Mouse (Mus musculus) layer of hippocampus, adult 9-10 months (tissue): ENCODE results near the gene Zcchc17.

Source experiments
- DNase-seq: peaks from one replicate; pipeline ENCODE4 v3.0.0; 2022; ENCODE audit warnings: low spot score

Zcchc17 gene

GRCm38 (mm10) chr4:130318122-130318521 is 41.6 kb downstream of the Zcchc17 start:
- DNase-seq: no peak

GRCm38 (mm10) chr4:130316691-130317090 is 43.1 kb downstream of the Zcchc17 start:
- no peak for DNase-seq

- no peak for DNase-seq
Measured at GRCm38 (mm10) chr4:130315771-130316527, 43.8 kb downstream of the Zcchc17 start.

- no peak for DNase-seq
Measured at GRCm38 (mm10) chr4:130313552-130313951, 46.2 kb downstream of the Zcchc17 start.

GRCm38 (mm10) chr4:130312526-130312925 is 47.2 kb downstream of the Zcchc17 start:
- DNase-seq: no peak

GRCm38 (mm10) chr4:130309254-130309653 is 50.5 kb downstream of the Zcchc17 start:
- no peak for DNase-seq

GRCm38 (mm10) chr4:130308231-130309081 is 51.3 kb downstream of the Zcchc17 start, which contains the start of the genes Fabp3 and Gm10570:
Fabp3 (plus strand) TSS chr4:130308595.
Gm10570 (minus strand) TSS chr4:130308674.
- no peak for DNase-seq

- no peak for DNase-seq
Measured at GRCm38 (mm10) chr4:130307851-130308230, 51.9 kb downstream of the Zcchc17 start.

- DNase-seq: no peak
Measured at GRCm38 (mm10) chr4:130306796-130307630, 52.7 kb downstream of the Zcchc17 start.

GRCm38 (mm10) chr4:130304746-130305145 is 55.0 kb downstream of the Zcchc17 start:
- DNase-seq: no peak

- DNase-seq: no peak
Measured at GRCm38 (mm10) chr4:130302285-130302870, 57.4 kb downstream of the Zcchc17 start.

GRCm38 (mm10) chr4:130299629-130300018 is 60.1 kb downstream of the Zcchc17 start:
- DNase-seq: no peak

- no peak for DNase-seq
Measured at GRCm38 (mm10) chr4:130298877-130299628, 60.7 kb downstream of the Zcchc17 start.

GRCm38 (mm10) chr4:130297123-130297529 is 62.6 kb downstream of the Zcchc17 start:
- no peak for DNase-seq

- DNase-seq: no peak
Measured at GRCm38 (mm10) chr4:130296243-130296965, 63.3 kb downstream of the Zcchc17 start.

- no peak for DNase-seq
Measured at GRCm38 (mm10) chr4:130295047-130295745, 64.5 kb downstream of the Zcchc17 start.

GRCm38 (mm10) chr4:130294513-130294912 is 65.2 kb downstream of the Zcchc17 start:
- DNase-seq: no peak

- peak; percentile 65 for DNase-seq
Measured at GRCm38 (mm10) chr4:130292271-130292670, 67.5 kb downstream of the Zcchc17 start.

- DNase-seq: no peak
Measured at GRCm38 (mm10) chr4:130289824-130290223, 69.9 kb downstream of the Zcchc17 start.

- no peak for DNase-seq
Measured at GRCm38 (mm10) chr4:130286531-130286930, 73.2 kb downstream of the Zcchc17 start.
